Mouse (Mus musculus) megakaryocyte, adult 5-6 weeks (primary cell): ENCODE results near the gene Rbpms2. TPM values are rescaled to one million over a fixed set of nuclear protein-coding genes. Genes with fewer than 3 reads are reported as not detected.
A peak's percentile ranks its signal among the peaks of the same experiment; 100 is the strongest.

Source experiments
- ATAC-seq: 2 replicates; pipeline ENCODE4 v1.8.0; 2016; ENCODE audit warnings: mild to moderate bottlenecking, inconsistent platforms; ENCODE audit not compliant: poor library complexity, severe bottlenecking
- total RNA-seq, 2 experiments: library from RNA; stranded (forward) in 1 of 2; stranded (reverse) in 1 of 2; fragments of 153-499, 151-499 nt in 1 of 2; fragments of 221-1000, 200-1000 nt in 1 of 2; gene quantifications; 2 replicates each; pipeline versions ENCODE4 v1.2.3 to v1.2.4; 2015 to 2017

Rbpms2 gene
- total RNA-seq, 2 experiments from 2014 or later: 0.45 TPM; not detected in 1

DNA sequence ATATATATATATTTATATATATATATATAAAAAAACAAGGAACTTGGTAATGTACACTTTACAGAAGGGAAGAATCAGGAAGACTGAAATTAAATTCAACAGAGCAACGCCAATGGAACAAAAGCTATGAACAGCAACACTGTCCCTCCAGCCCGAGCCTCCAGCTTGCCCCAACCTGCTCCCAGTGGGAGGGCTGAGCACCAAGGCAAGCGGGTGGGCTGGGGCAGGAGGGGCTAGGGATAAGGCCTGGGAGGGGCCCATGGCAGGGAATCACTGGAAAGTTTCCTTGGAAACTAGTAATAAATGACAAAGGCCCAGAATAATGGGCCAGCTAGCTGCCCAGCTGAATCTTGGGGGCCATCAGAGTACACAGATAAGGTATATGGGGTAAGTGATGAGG is 63.0 kb downstream of the Rbpms2 start:
- ATAC-seq: no peak

DNA sequence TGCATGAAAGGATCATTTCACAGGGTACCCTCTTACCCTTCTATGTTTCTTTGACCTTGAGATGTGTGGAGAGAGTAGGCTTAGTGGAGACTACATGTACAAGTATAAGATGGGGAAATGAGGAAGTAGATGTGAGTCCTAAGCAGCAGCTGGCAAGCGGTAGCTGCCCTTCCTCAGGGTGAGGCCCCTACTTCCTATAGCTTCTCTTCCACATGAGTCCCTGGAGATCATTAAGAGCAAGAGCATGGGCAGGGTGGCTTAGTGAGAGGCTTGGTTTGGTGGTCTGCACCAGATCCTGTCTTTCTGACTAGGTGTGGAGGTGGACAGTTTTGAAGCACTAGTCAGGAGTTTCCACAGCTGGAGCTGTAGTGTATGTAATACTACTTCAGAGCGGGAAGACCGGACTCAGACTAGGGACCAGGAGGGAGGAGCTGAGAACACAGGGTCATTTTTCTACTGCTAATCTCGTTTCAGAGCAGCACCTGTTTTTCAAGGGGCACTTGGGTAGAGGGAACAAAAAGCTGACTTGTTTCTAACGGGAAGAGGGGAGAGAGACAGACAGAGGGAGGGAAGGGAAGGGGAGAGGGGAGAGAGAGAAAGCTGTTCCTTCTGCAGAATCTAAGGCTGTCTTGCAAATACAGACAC is 63.6 kb downstream of the Rbpms2 start:
- peak; percentile 82 for ATAC-seq

DNA sequence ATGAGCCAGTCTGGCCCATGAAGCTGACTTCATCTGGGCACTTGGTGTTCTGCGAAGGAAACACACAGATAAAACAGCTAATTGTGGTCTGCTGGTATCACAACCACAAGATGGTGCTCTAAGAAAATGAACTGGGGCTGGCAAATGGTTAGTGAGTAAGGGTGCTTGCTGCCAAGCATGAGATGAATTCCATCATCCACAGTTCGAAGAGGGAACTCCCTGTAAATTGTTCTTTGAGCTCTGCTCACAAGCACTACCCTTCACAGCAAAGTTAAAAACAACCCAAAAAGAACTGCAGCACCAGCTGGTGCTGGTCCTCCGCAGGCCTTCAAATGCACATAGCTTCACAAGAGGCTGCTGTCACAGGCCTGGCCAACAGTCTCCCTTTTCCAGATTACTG is 66.2 kb downstream of the Rbpms2 start:
- ATAC-seq: no peak

DNA sequence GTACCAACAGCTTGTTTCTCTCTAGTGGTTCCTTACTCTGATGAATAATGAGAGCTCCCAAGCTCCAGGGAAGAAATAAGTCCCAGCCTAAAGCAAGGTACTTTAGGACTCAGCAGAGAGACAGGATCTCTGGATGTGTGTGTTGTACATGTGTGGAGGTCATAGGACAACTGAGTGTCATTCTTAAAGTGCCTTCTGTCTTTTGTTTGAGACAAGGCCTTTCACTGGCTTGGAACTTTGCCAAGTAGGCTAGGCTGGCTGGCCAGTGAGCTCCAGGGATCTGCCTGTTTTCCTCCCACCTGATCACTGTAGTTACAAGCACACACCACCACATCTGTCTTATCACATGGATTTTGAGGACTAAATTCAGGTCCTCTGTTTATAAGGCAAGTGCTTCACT is 66.9 kb downstream of the Rbpms2 start:
- no peak for ATAC-seq

DNA sequence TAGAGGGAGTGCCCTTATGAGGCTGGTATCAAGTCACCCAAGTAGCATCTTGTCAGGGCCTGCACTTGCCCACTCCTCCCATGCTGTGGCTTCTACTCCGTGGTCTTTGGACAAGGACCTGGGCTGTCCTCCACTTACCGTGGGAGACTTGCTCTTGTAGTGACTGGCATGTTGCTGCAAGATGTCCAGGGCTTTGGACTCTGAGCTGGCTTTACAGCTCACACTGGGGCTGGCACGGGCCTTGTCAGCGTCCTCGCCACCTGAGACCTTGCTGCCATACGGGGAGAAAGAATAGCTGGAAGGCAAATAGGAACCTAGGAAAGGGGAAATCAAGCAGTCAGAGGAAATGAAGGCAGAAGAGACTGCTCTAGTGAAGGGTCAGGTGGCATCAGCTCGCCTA is 67.9 kb downstream of the Rbpms2 start:
- no peak for ATAC-seq

DNA sequence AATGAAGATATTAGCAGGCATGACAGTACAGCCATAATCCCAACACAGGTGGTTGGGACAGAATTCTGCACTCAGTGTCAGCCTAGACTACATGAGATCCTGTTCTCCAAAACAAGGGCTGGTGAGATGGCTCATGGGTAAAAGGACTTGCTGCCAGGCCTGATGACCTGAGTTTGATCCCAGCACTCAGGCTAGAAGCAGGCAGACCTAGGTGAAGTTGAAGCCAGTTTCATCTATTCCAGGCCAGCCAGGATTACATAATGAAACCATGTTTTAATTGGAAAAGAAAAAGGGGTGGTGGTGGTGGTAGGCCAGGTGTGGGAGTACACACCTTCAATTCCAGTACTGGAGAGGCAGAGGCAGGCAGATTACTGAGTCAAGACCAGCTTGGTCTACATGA is 68.5 kb downstream of the Rbpms2 start:
- no peak for ATAC-seq

DNA sequence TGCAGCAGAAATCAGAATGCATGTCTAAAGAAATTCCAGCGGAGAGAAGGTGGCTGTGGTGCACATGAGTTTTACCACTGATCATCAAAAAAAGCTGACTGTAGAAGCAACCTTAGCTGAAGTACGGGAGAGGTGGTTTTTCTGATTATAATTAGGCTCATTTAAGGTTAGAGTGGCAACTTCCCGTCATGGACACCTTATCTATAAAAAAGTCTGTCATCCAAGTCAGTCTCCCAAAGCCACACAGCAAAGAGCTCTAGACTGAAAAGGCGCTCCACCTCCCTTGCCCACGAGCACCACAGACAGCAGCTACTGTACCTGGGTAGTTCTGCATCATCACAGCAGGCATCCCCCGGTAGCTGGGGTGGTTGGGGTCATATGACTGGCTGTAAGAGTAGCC is 71.1 kb downstream of the Rbpms2 start:
- no peak for ATAC-seq

DNA sequence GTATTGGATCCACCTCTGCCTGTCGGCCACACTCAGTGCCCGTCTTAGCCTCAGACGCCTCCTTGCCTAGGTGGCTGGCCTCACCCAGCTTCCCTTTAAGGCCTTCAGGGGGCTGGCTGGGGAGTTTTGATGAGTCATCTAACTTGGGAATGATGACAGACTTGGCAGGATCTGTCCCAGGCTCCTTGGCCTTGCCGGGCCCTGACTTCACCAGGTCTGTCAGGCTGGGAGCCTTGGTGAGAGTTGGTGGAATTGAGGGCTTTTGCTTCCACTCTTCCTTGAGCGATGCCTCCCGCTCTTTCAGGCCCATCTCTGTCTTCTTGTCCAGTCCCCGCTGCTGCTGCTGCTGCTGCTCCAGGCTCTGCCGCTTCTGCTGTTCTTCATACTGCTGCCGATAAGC is 72.8 kb downstream of the Rbpms2 start:
- ATAC-seq: no peak

DNA sequence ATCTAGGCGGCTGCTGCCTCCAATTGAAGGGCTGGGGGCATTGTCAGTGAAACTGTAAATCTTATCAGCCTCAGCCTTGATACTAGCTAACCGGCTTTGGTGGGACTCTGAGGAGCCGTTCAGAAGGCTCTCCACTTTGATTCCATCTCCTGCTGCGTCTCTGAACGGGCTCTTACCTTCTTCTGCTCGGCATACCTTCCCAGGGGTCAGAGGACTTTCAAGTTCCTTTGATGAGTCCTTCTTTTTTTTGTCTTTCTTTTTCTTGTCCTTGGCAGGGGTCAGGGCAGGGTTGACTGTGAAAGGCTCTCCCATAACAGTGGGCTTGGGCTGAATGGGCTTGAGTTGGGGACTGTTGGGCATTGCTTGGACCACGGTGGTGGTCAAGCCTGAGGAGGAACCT is 73.8 kb downstream of the Rbpms2 start:
- no peak for ATAC-seq

DNA sequence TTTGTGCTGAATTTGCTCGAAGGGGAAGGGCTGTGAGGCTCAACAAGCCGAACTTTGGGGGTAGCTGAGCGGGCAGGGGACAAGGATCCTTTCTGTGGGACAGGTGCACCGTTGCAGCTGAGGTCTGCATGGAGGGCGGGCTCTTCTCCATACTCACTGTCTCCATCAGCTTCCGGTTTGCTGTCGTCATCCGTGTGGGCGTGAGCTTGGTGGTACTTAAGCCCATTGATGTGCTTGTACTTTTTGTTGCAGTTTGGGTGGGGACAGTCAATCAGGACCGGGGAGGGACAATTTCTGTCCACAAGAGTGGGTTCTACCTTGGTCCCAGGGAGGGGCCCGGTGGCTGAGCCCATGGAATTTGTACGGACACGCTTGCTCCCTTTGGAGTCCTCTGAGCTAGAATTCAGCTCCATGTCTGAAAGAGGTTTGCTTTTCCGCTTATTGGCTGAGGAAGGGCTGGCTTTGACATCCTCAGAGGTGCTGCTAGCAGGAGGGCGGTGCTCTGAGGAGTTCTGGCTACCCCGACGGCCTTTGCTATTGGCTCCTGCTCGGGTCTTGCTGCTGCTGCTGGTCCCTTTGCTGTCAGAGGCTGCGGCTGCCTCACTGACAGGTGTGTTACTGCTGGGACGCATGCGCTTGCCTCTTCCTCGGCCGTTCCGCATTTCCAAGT is 74.6 kb downstream of the Rbpms2 start:
- ATAC-seq: no peak

Other genes with a start within 250 kb of the Rbpms2 start
- not detected in 2 replicates for gene Kbtbd13, start 238.0 kb upstream of the Rbpms2 start, total RNA-seq (2015)
- gene Kbtbd13, start 238.0 kb upstream of the Rbpms2 start, total RNA-seq (2017): not detected in 2 replicates
- gene Rasl12, start 231.1 kb upstream of the Rbpms2 start, total RNA-seq (2015): 0.25 TPM in 1 of 2 replicates, not detected in the other
- gene Rasl12, start 231.1 kb upstream of the Rbpms2 start, total RNA-seq (2017): 0.07 and 0.41 TPM in 2 replicates
- not detected in 2 replicates for gene Slc51b, start 206.7 kb upstream of the Rbpms2 start, total RNA-seq (2015)
- not detected in 2 replicates for gene Slc51b, start 206.7 kb upstream of the Rbpms2 start, total RNA-seq (2017)
- 12.2 and 20.5 TPM in 2 replicates for gene Mtfmt, start 193.9 kb upstream of the Rbpms2 start, total RNA-seq (2015)
- gene Mtfmt, start 193.9 kb upstream of the Rbpms2 start, total RNA-seq (2017): 6.7 and 9.5 TPM in 2 replicates
- 80.8 and 81.1 TPM in 2 replicates for gene Spg21, start 168.7 kb upstream of the Rbpms2 start, total RNA-seq (2015)
- 90.2 and 107 TPM in 2 replicates for gene Spg21, start 168.7 kb upstream of the Rbpms2 start, total RNA-seq (2017)
- gene Ankdd1a, start 109.5 kb upstream of the Rbpms2 start, total RNA-seq (2015): not detected in 2 replicates
- gene Ankdd1a, start 109.5 kb upstream of the Rbpms2 start, total RNA-seq (2017): 0.08 TPM in 1 of 2 replicates, not detected in the other
- 59.1 and 68.1 TPM in 2 replicates for gene Plekho2, start 49.6 kb upstream of the Rbpms2 start, total RNA-seq (2015)
- 52.5 and 60.6 TPM in 2 replicates for gene Plekho2, start 49.6 kb upstream of the Rbpms2 start, total RNA-seq (2017)
- gene Pif1, start 42.5 kb upstream of the Rbpms2 start, total RNA-seq (2015): 12.1 and 12.6 TPM in 2 replicates
- 12.7 and 16.9 TPM in 2 replicates for gene Pif1, start 42.5 kb upstream of the Rbpms2 start, total RNA-seq (2017)
- 12.5 and 15.9 TPM in 2 replicates for gene Oaz2, start 38.4 kb downstream of the Rbpms2 start, total RNA-seq (2015)
- gene Oaz2, start 38.4 kb downstream of the Rbpms2 start, total RNA-seq (2017): 40.2 and 43.9 TPM in 2 replicates
- gene Zfp609, start 197.9 kb downstream of the Rbpms2 start, total RNA-seq (2015): 10.4 and 11.3 TPM in 2 replicates
- gene Zfp609, start 197.9 kb downstream of the Rbpms2 start, total RNA-seq (2017): 2.6 and 3.3 TPM in 2 replicates